Mouse (Mus musculus) retina, adult 2 months (tissue): ENCODE data around the gene Dock7.
"Not testable (repeated sequence)": the region's sequence is repeated elsewhere in the genome, so short reads cannot be mapped to it uniquely, and the experiment has no call there.

ENCODE experiments used
- DNase-seq: peaks from one replicate; pipeline ENCODE4 v3.0.0-alpha.2; 2012; ENCODE audit warnings: low read depth, low spot score

The Dock7 gene

DNA sequence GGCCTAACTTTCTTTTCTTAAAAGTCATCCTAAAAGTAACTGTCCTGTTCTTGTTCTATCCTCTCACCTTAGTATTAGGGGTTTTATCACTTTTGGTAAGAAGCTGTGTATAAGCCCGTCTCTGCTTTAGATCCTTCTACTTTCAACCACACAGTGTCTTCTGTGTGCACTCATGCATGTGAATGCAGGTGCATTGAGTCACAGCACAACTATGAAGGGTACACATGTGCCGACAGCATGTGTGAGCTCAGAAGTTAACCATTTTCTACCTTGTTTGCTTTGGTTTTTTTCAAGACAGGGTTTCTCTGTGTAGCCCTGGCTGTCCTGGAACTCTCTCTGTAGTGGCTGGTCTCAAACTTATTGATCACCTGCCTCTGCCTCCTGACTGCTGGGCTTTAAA is 114.4 kb downstream of the Dock7 start:
- no peak for DNase-seq

DNA sequence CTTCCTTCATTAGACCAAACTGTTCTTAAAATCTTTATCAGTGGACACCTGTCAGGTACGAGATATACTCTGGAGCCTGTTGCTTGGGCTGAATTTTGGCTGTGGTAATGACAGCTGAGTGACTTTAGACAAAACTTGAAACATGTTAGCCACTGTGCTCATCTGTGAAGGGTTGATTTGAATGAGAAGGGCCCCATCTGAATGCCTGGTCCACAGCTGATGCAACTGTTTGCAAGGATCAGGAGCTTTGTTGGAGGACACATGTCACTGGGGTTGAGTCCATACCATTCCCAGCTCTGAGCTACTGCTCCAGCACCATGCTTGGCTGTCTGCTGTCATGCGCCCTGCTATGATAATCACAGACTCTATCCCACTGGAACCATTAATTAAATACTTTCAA is 115.1 kb downstream of the Dock7 start:
- no peak for DNase-seq

DNA sequence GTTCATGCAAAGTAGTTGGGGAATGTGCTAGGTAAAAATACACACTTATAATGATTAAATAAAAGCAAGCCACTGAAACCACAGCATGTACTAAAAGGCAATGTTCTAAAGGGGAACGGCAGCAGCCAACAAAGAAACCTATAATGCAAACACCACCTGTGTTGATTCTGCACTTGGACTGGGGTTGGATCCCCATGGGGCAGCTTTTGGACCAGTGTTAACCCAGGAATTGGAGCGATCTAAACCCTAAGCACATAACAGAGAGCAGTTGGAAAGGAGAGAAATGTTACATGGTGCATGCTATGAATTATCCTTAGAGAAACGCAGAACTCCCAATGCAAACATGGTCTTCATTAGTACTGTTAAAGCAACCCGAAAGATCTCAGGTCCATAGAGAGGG is 127.2 kb downstream of the Dock7 start:
- no peak for DNase-seq

DNA sequence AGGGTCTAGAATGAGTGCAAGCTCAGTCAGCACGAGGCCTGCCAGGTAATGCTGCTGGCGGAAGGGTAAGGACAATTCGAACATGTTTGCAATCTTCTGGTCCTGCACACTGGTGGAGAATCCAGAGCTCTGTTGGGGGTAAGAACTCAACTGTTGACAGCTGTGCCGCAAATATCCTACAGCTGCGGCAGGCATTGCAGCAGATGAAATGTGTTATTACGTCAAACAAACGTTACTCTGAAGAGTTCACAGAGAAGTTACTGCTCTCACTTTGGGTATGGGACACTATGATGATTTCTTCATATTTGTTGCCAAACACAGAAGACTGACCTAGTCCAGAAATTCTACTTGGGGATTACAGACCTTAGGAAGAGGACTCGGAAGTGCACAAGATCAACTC is 136.0 kb downstream of the Dock7 start:
- DNase-seq: no peak

DNA sequence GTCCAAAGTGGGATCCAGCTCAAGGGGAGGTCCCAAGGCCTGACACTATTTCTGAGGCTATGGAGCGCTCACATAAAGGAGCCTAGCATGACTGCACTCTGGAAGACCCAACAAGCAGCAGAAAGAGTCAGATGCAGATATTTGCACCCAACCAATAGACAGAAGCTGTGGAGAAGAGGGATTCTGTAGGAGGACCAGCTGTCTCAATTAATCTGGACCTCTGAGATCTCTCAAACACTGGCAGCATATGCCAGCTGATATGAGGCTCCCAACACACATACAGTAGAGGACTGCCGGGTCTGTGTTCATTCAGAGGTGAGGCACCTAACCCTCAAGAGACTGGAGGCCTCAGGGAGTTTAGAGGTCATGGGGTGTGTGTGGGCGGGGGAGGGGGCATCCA is 140.7 kb downstream of the Dock7 start:
- not testable (repeated sequence) for DNase-seq

DNA sequence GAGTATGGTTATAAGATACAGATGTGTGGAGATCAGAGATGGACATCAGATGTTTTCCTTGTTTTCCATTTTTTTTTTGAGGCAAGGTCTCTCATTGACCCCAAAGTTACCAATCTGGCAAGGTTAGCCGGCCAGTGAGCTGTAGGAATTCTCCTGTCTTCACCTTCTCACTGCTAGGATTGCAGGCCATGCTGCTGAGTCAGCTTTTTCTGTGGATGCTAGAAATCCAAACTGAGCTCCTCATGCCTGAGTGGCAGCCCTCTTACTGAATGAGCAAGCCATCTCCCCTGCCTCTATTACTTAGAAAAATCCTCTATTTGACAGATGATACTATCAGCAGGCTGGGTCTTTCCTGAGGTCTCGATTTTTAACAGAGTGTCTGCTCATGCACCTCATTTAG is 142.0 kb downstream of the Dock7 start:
- no peak for DNase-seq

DNA sequence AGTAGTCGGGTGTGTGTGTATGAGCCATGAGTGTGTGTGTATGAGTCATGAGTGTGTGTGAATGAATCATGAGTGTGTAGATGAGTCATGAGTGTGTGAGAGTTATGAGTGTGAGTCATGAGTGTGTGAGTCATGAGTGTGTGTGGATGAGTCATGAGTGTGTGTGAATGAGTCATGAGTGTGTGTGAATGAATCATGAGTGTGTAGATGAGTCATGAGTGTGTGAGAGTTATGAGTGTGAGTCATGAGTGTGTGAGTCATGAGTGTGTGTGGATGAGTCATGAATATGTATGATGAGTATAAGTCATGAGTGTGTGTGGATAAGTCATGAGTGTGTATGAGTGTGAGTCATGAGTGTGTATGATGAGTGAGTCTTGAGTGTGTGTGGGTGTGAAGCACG is 142.4 kb downstream of the Dock7 start:
- not testable (repeated sequence) for DNase-seq

DNA sequence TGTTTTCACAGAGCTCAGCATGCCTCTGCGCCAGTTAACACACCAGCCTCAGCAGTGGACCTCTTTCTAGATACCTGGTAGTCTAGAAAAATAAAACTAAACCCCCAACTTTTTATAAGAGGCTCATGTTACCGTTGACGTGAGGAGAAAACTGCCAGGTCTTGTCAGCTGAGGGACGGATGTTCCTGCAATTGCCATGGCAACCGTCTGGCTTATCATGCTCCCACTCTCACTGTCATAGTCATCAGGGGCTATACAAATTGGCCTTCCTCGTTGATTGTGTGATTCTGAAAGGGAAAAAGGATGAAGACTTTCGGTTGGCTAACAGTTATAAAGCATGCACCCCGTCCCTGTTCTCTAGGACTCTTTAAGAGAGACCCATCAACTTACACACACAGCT is 145.0 kb downstream of the Dock7 start:
- DNase-seq: no peak

DNA sequence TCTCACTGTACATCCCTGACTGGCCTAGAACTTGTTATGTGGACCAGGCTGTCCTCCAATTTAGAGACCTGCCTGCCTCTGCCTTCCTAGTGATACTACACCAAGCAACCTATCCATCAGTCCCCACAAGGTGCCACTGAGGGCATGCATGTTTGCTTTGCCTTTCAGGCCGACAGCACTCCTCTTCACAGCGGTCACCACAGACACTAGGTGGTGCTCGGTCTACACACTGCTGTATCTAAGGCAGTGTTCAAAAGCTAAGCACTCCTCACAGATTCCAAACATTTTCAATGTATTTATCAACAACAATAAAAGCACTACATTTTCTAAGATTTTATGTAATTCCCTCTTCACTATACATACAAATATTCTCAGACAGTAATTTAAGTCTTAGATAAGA is 150.8 kb downstream of the Dock7 start:
- no peak for DNase-seq

DNA sequence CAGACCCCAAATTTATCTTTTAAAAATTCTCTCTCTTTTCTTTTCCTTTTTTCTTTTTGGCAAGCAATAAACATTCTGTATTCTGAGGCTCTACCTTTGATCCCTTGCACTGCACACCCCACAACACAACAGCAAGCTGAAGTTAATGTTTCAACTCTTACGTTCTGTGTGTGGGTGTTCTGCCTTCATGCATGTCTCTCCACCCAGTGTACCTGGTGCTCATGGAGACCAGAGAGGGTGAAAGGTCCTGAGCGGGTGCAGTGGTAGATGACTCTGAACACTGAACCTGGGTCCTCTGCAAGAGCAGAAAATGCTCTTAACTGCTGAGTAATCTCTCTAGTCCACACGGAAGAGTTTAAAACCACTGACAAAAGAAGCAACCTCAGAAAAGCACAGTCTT is 160.5 kb downstream of the Dock7 start:
- no peak for DNase-seq

DNA sequence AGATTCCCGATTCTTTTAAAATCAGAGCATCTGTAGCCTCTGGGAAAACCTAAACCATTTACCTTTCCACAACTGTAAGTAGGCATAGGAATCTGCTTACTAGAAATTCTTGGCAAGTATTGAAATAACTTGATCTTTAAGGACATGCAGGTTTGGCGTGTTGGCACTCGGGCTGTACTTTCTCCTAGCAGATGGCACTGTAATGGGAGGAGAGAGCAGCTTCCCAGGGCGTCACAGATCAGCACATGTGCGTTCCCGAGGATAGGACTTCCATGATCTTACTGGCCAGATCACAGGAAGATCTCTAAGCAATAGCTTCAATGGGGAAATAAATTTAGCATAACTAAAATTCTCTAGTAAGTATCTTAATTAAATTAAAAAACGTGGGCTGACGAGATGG is 164.7 kb downstream of the Dock7 start:
- no peak for DNase-seq

DNA sequence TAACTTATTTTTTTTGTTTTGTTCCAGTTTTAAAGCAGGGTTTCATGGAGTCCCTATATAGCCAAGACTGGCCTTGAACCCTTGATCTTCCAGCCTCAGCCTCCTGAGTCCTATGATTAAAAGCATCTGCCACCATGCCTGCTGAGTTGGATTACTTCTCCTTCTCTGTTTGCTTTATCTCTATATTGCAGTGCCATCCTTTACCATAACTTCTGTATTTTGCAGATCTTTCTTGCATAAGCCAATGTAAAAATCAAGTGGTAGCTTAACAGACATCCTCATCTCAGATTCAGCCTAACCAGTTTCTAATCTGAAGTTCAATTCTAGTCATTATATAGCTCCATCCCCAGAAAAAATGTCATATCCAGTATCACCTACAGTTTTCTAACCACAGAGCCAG is 170.2 kb downstream of the Dock7 start:
- no peak for DNase-seq

DNA sequence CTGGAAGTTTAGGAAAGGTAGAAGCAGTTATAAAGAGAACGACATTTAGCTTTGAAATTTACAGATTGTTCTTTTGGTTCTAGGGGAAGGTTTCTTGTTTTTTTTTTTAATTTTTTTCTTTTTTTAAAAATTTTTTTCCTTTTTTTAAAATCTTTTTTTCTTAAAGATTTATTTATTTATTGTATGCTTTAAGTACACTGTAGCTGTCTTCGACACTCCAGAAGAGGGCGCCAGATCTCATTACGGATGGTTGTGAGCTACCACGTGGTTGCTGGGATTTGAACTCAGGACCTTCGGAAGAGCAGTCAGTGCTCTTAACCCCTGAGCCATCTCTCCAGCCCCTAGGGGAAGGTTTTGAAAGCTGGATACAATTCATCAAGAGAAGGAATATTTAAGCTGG is 182.5 kb downstream of the Dock7 start:
- DNase-seq: not testable (repeated sequence)

DNA sequence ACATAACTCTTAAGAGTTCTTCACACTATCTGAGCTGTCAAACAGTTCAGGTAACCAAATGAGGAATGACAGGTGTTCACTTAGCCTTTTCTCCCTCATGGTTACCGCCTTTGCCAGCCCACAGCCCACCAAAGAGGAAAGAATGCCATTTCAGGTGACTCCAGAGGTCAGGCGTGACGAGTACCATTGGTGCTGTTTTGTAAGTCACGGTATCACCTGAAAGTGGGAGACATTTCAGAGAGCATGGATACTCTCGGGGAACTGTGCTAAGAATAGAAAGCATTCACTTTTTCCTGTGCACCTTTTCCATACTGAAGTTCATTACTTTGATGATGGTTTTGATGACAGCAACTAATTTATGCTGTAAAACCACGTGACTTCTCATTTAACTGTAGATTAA is 184.7 kb downstream of the Dock7 start:
- no peak for DNase-seq

DNA sequence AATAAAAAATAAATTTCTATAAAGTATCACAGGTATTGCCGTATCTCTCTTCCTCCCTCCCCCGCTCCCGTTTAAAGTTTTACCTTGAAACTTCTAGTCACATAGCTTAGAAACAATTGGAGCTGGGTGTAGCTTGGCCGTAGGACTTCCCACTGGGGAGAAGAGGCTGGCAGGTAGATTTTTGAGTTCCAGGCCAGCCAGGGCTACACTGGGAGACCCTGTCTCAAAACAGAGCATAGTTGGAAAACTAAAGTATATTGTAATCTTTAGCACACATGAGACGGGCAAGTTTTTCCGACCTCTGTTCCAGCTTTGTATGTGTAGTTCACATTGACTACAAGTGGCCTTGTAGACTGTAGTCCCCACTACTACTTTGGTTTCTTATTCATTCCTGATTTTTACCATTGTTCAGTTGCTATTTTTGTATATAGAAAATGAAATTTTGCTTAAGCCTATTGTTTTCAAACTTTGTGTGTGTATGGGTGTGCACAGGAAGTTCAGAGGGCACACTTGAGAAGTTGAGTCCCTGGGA is 195.4 kb downstream of the Dock7 start:
- DNase-seq: no peak

DNA sequence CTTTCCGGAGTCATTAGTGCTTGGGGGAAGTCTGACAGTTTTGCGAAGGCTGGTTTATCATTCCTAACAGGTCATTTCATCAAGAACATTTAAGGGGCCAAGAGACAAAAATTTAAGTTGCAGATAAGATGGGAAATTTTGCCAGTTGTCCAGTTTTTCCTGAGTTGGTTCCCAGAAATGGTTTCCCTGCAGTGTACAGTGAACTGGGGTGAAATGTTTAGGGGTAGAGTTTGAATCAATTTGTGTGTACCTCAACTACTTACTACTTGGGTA is 195.9 kb downstream of the Dock7 start:
- DNase-seq: no peak

DNA sequence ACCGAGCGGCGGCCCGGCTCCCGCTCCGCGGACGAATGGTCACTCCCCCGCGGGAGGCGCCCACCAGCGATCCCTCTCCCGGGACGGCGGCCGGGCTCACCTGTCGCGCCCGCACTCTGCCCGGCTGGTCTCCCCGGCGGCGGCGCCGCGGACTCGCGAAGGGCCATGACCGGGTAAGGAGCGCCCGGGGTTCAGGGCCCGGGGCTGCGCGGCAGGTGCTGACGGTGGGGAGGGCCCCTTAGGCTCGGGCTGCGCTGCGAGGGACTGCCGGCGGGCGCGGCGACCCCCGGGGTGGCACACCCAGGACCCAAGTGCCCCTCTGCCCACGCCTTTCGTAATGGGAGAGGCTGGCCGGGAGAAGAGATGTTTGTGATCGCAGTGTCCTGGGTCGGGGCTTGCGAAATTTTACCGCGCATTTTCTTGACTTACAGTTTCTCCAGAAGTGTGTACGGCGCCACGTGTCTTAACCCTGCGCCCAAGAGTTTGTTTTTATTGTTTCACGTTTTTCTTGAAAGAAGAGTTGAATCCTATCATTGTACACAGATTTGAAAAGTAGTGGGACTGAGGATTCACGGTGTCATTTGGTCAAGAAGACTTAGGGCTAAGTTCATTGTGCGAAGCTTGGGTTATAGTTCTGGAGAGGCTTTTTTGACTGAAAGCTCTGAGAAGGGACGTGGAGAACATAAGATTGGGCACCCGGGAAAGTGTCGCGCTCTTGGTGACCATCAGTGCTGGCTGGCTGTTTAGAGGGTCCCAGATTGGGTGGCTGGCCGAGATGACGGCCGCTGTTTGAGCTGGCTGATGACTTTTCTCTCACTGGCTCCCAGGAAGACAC is 196.4 kb downstream of the Dock7 start:
- DNase-seq: no peak

DNA sequence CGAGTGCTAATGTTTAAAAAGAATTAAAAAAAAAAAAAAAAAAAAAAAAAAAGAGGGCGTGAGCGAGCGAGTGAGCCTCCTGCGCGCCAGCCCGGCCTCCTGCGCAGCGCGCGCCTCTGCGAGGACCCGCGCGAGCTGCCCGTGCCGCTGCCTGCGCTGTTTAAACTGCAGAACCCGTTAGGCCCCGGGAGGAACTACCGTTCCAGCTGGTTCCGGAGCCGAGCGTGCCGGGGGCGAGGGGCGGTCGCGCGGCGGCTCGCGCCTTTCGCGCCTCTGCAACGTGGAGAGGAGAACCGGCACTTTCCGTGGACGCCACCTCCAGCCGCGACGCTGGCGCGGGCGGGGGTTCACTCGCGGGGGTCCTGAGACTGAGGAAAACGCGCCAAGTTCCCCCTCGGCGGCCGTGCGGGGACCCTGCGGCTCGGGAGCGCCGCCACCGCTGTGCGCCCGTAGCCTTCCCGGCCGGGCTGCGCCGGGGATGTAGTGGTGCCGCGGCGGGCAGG is 197.1 kb downstream of the Dock7 start, which contains the start of gene Usp1:
Gene Usp1 (plus strand): TSS at position 243 of the 503 bp plus-strand sequence.
- peak; percentile 42 for DNase-seq

DNA sequence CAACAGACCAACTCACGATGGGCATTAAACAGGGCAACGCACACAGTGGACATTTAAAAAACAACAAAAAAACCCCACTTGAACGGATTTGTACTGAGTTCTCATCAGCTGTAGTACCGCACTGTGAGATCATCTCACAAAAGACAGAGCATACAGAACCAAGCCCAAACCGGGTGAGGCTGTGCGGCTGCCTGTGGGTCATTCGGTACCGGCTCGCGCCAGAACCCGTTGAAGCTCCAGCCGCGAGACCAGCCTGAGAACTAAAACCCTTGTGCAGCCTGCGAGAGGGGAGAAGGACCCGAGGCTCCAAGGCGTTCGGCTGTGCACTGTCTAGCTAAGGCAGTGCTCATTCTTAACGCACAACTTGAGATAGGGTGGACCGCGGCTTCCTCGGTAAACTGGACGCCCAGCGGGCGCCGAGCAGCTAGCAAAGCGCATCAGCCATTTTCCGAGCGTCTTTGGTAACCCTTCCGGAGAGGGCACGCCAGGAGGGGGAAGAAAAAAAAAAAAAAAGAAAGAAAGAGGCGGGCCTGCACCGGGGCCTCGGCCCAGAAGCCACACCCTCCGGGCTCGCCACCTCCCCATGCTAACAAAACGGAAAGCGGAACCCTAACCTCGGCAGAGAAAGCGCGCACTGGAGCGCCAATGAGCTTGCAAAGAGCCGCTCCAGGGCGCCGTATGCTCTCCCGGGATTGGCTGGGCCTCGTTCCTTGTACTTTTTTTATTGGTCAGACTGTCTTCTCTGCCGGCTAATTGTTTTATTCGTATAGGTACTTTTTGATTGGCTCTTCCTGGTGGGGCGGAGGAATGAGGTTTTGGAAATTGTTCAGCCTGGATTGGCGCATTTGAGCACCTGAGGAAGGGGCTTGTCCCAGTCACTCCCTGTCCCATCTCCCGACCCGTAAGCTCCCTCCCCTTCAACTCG is 197.8 kb downstream of the Dock7 start:
- DNase-seq: peak; percentile 86

DNA sequence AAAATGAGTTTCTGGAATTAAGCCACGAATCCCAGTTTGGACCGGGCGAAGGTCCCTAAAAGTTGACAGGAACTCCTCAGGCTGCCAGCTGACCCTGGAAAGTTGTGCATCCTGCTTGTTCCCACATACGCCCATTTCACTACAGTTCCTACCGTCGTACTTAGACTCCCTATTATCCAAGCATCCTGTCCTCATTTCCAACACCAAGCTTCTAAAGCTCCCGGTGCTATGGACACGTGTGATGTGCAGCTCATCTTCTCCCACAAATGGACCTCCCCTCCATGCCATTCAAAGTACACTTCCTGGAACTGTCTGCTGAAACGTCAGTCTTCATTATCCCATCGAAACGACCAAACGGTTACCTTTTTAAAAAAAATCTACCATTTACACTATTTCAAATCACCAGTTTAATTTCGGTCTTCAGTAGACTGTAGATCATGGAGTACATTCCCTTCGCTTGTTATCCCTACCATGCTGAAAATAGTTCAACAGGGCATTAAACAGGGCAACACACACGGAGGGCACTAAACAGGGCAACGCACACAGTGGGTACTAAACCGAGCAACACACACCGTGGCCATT is 198.6 kb downstream of the Dock7 start:
- no peak for DNase-seq

DNA sequence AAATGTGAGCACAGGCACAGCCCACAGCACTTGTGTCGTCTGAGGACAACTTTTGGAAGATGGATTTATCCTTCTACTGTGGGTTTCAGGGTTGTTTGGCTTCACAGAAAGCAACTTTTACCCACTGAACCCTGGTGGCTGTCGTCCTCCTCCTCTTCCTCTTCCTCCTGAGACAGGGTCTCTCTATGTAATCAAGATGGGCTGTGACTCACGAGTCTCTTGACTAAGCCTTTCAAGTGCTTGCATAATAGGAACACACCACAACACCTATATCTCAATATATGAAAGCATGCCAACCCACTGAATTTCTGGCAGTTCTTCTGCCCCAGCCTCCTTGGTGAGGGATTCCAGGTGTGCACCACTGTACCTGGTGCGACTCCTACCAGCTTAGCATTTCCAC is 199.8 kb downstream of the Dock7 start:
- no peak for DNase-seq

DNA sequence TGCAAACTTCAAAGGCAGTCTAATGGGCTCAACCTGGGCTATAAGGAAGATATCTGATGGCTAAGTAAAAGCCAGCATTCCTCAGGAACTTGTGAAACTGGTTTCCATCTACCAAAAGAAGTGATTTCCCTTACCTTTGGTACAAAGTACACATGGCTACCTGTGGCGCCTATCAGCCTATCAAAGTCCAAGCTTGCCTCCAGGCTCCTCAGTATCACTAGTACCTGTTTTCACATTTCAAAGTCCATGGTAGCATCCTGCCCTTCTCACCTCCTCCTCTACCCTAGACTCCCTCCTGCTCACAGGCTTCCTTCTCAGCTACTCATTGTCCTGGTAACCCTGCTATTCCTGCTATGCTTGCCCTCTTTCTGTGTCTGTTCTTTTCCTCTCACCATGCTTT is 202.5 kb downstream of the Dock7 start:
- no peak for DNase-seq
